Mouse (Mus musculus) limb, embryonic 12.5 days (tissue): ENCODE measurements around the gene Hoxa11. TPM values are rescaled to one million over a fixed set of nuclear protein-coding genes. Genes with fewer than 3 reads are reported as not detected.

Experiments
- ATAC-seq: fragments of 200-750 bp; cut with Nextera tagmentation; 2 replicates; pipeline ENCODE4 v1.8.0; 2017; ENCODE audit warnings: low read depth, moderate TSS enrichment; ENCODE audit not compliant: insufficient number of reproducible peaks, insufficient read depth, low FRiP score, low TSS enrichment
- H3K27ac ChIP-seq: fragments of 300-500 bp; sonication (generic); 2 replicates; pipeline ENCODE4 v1.5.1; 2016; ENCODE audit warnings: mild to moderate bottlenecking, moderate library complexity
- H3K27me3 ChIP-seq: fragments of 300-500 bp; sonication (generic); 2 replicates; pipeline ENCODE4 v1.6.1; 2016; ENCODE audit warnings: mild to moderate bottlenecking, moderate library complexity
- H3K36me3 ChIP-seq: fragments of 300-500 bp; sonication (generic); 2 replicates; pipeline ENCODE4 v1.6.1; 2016; ENCODE audit warnings: mild to moderate bottlenecking, moderate library complexity
- H3K4me1 ChIP-seq: fragments of 300-500 bp; sonication (generic); replicated peaks from 2 replicates; pipeline ENCODE4 v1.6.1; 2016
- H3K4me2 ChIP-seq: fragments of 300-500 bp; sonication (generic); 2 replicates; pipeline ENCODE4 v1.6.1; 2016; ENCODE audit warnings: mild to moderate bottlenecking, moderate library complexity
- H3K4me3 ChIP-seq: fragments of 300-500 bp; sonication (generic); replicated peaks from 2 replicates; pipeline ENCODE4 v1.5.1; 2016; ENCODE audit warnings: mild to moderate bottlenecking
- H3K9ac ChIP-seq: fragments of 300-500 bp; sonication (generic); replicated peaks from 2 replicates; pipeline ENCODE4 v1.6.1; 2016; ENCODE audit warnings: mild to moderate bottlenecking, moderate library complexity
- H3K9me3 ChIP-seq: fragments of 300-500 bp; sonication (generic); 2 replicates; pipeline ENCODE4 v1.6.1; 2016; ENCODE audit warnings: mild to moderate bottlenecking, moderate library complexity
- WGBS: fragments of 180-500 bp; shearing (Covaris S2); methylation state at CpG from one replicate; pipeline ENCODE4 v1.1.7; 2016; 5-methylcytosine and 5-hydroxymethylcytosine counted together
- polyA plus RNA-seq: library from polyadenylated mRNA; unstranded; fragments of >200 nt; fragmentation: Nextera tagmentation; extraction: Ambion mirVana; gene quantifications from 2 replicates; pipeline ENCODE4 v1.2.1, GENCODE M21; 2016

Gene Hoxa11
- polyA plus RNA-seq, 1 experiment from 2014 or later, result 96.8 TPM

- Histone ChIP-seq H3K27ac (peak overlapping the region; percentile 69), H3K4me1 (peaks cover 74% of the 10 kb centered on the region), H3K36me3 (peaks cover 17% of the 10 kb centered on the region), H3K4me2 (peak overlapping the region; percentile 96), H3K9ac (peak overlapping the region; percentile 72), H3K4me3 (peak overlapping the region; percentile 79), H3K9me3 (no peaks in the 10 kb centered on the region), H3K27me3 (peaks cover 28% of the 10 kb centered on the region; the same call in 1 of the 2 replicates)
- WGBS, result 4% methylated on average over 18 of the region's 18 CpGs
- ATAC-seq, result no peak
Measured at GRCm38 (mm10) chr6:52208868-52209684, 36.5 kb downstream of the Hoxa11 start.

DNA sequence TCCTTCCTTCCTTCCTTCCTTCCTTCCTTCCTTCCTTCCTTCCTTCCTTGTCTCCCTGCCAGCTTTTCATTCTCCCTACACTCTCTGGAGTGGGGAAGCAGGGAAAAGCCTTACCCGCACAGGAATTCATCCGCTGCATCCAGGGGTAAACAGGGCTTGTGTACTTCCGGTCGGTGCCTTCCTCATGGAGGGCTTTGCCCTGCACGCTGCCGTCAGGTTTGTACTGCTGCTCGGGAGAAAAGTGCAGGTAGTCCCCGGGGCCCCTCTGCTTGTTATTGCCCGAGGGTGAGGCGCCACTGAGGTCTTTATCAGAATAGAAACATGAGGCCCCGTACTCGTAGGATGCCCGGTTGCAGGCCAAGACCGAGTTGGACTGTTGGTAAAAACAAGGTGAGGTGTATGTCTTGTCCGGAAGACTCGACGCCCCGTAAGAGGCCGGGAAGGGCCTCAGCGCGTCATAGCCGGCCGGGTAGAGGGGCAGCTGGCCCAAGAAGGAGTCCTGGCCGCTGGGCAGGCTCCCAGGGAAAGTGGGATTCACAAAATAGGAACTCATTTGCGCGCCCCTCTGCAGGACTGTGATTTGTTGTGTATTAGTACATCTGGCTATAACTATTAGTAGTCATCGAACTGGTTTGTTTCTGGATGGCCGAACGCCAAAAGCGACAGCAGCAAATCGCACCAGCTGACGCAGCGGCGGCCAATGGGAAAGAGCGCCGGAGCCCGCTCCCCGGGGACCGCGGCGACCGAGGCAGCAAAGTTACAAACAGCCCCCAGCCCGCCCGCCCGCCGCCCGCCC lies 37.3 kb downstream of the Hoxa11 start, which contains the start of gene Hoxa6:
Hoxa6 (minus strand) TSS at position 651 of the 796 bp plus-strand sequence.
- H3K4me3 ChIP-seq, result peak within 1 kb of the TSS; percentile 79
- H3K9ac ChIP-seq, result peak within 1 kb of the TSS; percentile 72
- H3K36me3 ChIP-seq, result peaks cover 25% of the 10 kb centered on the region
- H3K27me3 ChIP-seq, result peaks cover 33% of the 10 kb centered on the region; the same call in 1 of the 2 replicates
- H3K27ac ChIP-seq, result peak within 1 kb of the TSS; percentile 69
- H3K4me1 ChIP-seq, result peaks cover 80% of the 10 kb centered on the region
- ATAC-seq, result no peak
- WGBS, result under 1% methylated on average over 45 of the region's 47 CpGs
- H3K9me3 ChIP-seq, result no peaks in the 10 kb centered on the region
- H3K4me2 ChIP-seq, result peak within 1 kb of the TSS; percentile 96

DNA sequence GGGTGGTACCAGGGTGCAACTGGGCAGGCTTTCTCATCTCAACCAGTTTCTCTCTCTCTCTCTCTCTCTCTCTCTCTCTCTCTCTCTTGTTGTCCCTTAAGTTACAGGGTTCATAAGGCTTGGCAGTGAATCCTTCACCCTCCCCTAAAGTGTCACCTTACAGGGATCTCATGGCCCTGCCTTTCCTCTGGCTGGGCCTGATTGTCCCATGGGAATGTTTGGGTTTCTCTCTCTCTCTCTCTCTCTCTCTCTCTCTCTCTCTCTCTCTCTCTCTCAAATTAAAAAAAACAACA lies 38.0 kb downstream of the Hoxa11 start:
- H3K4me1 ChIP-seq, result peaks cover 86% of the 10 kb centered on the region
- no peak for ATAC-seq
- peaks cover 33% of the 10 kb centered on the region; the same call in 1 of the 2 replicates for H3K27me3 ChIP-seq
- peaks cover 28% of the 10 kb centered on the region for H3K36me3 ChIP-seq
- H3K27ac ChIP-seq, result no peak overlapping the region
- H3K9ac ChIP-seq, result peak overlapping the region; percentile 50; the same call in 1 of the 2 replicates
- H3K4me2 ChIP-seq, result peak overlapping the region; percentile 96
- H3K4me3 ChIP-seq, result peak overlapping the region; percentile 79
- no peaks in the 10 kb centered on the region for H3K9me3 ChIP-seq

GRCm38 (mm10) chr6:52206882-52207683 lies 38.5 kb downstream of the Hoxa11 start:
- peaks cover 88% of the 10 kb centered on the region for H3K4me1 ChIP-seq

GRCm38 (mm10) chr6:52205638-52206621 lies 39.7 kb downstream of the Hoxa11 start:
- Histone ChIP-seq H3K36me3 (peaks cover 41% of the 10 kb centered on the region), H3K9ac (peak overlapping the region; percentile 50), H3K9me3 (no peaks in the 10 kb centered on the region), H3K4me3 (peak overlapping the region; percentile 50), H3K27ac (peak overlapping the region; percentile 60; the same call in 1 of the 2 replicates), H3K4me2 (peak overlapping the region; percentile 96), H3K27me3 (peaks cover 33% of the 10 kb centered on the region; the same call in 1 of the 2 replicates), H3K4me1 (peaks cover 93% of the 10 kb centered on the region)
- 7% methylated on average over 55 of the region's 55 CpGs for WGBS
- ATAC-seq, result no peak

More at GRCm38 (mm10) chr6:52206882-52207683, 38.5 kb downstream of the Hoxa11 start:
- H3K4me2 ChIP-seq, result peak overlapping the region; percentile 96
- no peaks in the 10 kb centered on the region for H3K9me3 ChIP-seq
- peak overlapping the region; percentile 50; the same call in 1 of the 2 replicates for H3K9ac ChIP-seq
- peak overlapping the region; percentile 50 for H3K4me3 ChIP-seq
- no peak for ATAC-seq
- peaks cover 33% of the 10 kb centered on the region; the same call in 1 of the 2 replicates for H3K27me3 ChIP-seq
- peaks cover 32% of the 10 kb centered on the region for H3K36me3 ChIP-seq
- H3K27ac ChIP-seq, result 0 out of 2 replicates have a peak overlapping the region, but pooled peaks have one; percentile 35
- WGBS, result 12% methylated on average over 4 of the region's 4 CpGs

DNA sequence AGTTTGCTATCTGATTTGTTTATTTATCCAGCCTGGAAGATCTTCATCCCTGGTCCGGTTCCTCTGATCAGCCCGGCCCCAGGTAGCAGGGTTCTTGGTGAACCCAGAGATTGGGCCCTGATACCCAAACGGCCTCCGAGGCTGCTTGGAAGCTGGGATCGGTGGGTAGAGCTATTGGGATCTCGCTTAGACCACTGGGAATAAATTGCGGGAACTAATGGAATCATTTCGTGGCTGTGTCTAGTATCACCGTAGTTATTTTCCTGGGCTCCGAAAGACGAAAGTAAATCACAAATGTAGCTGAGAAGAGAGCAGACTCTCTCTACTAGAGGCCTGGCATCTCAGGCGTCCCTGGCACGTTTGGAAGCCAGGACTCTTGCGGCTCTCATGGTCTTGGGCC lies 40.4 kb downstream of the Hoxa11 start:
- Histone ChIP-seq H3K4me3 (peak overlapping the region; percentile 50), H3K4me2 (peak overlapping the region; percentile 96)

GRCm38 (mm10) chr6:52204050-52204752 lies 41.4 kb downstream of the Hoxa11 start, which contains the start of gene Hoxa5:
TSS of gene Hoxa5 (minus strand) at chr6:52204587.
- Histone ChIP-seq H3K9me3 (no peaks in the 10 kb centered on the region), H3K9ac (peak within 1 kb of the TSS; percentile 80), H3K4me2 (peak within 1 kb of the TSS; percentile 96), H3K27ac (peak within 1 kb of the TSS; percentile 67), H3K27me3 (peaks cover 34% of the 10 kb centered on the region), H3K36me3 (peaks cover 48% of the 10 kb centered on the region), H3K4me1 (peaks cover 90% of the 10 kb centered on the region), H3K4me3 (peak within 1 kb of the TSS; percentile 50)
- no peak for ATAC-seq
- WGBS, result 1% methylated on average over 65 of the region's 65 CpGs

More for the DNA sequence above, 40.4 kb downstream of the Hoxa11 start:
- Histone ChIP-seq H3K9ac (peak overlapping the region; percentile 50; the same call in 1 of the 2 replicates), H3K36me3 (peaks cover 42% of the 10 kb centered on the region), H3K4me1 (peaks cover 94% of the 10 kb centered on the region), H3K27me3 (peaks cover 35% of the 10 kb centered on the region; the same call in 1 of the 2 replicates), H3K9me3 (no peaks in the 10 kb centered on the region), H3K27ac (peak overlapping the region; percentile 60; the same call in 1 of the 2 replicates)
- no peak for ATAC-seq
- WGBS, result 5% methylated on average over 14 of the region's 14 CpGs

- H3K4me2 ChIP-seq, result peak overlapping the region; percentile 96
- H3K4me3 ChIP-seq, result peak overlapping the region; percentile 50
- H3K4me1 ChIP-seq, result peaks cover 83% of the 10 kb centered on the region
- no peak for ATAC-seq
- peaks cover 31% of the 10 kb centered on the region for H3K27me3 ChIP-seq
- peaks cover 48% of the 10 kb centered on the region for H3K36me3 ChIP-seq
- H3K9me3 ChIP-seq, result no peaks in the 10 kb centered on the region
- H3K9ac ChIP-seq, result peak overlapping the region; percentile 80
- WGBS, result 2% methylated on average over 46 of the region's 46 CpGs
- H3K27ac ChIP-seq, result peak overlapping the region; percentile 67
Measured at GRCm38 (mm10) chr6:52203371-52204049, 42.1 kb downstream of the Hoxa11 start.

DNA sequence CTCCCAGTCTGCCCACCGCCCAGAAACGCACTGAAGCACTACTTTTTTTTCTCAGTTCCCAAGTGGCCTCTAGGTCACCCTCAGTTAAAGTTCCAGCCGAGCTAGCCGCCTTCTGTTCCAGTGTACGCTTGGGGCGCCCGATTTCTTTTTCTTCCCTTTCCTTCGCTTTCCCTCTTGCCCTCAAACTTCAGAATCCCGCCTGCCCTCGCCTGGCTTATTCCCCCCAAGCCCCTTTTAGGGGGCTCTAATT lies 42.6 kb downstream of the Hoxa11 start:
- peak overlapping the region; percentile 50 for H3K4me3 ChIP-seq
- WGBS, result 4% methylated on average over 10 of the region's 10 CpGs
- H3K4me2 ChIP-seq, result peak overlapping the region; percentile 96
- H3K4me1 ChIP-seq, result peaks cover 79% of the 10 kb centered on the region
- H3K27ac ChIP-seq, result peak overlapping the region; percentile 67; the same call in 1 of the 2 replicates
- peaks cover 31% of the 10 kb centered on the region for H3K27me3 ChIP-seq
- H3K36me3 ChIP-seq, result peaks cover 48% of the 10 kb centered on the region
- no peak for ATAC-seq
- no peaks in the 10 kb centered on the region for H3K9me3 ChIP-seq
- peak overlapping the region; percentile 80 for H3K9ac ChIP-seq
